Mouse (Mus musculus) lung, adult 2 months (tissue): ENCODE results near the gene Crtac1.

Experiments
- CTCF ChIP-seq: fragments of 200-500 bp; IDR thresholded peaks from 2 replicates; pipeline ENCODE4 v1.5.1; 2011; ENCODE audit warnings: mild to moderate bottlenecking, low read length, control low read depth; ENCODE audit not compliant: insufficient read depth
- POLR2A ChIP-seq: fragments of 200-500 bp; IDR thresholded peaks from 2 replicates; pipeline ENCODE4 v1.6.1; 2011; ENCODE audit warnings: low read depth, mild to moderate bottlenecking, control low read depth, low read length, borderline replicate concordance; ENCODE audit errors: extremely low read depth

GRCm38 (mm10) chr19:42393920-42394319, 37.7 kb downstream of the Crtac1 start:
- no peak for TF ChIP-seq CTCF
- no peak for TF ChIP-seq POLR2A
